Mouse (Mus musculus) liver, embryonic 16.5 days (tissue): ENCODE data around the gene Sec16a. TPM values are rescaled to one million over a fixed set of nuclear protein-coding genes. Genes with fewer than 3 reads are reported as not detected.

Experiments used
- ATAC-seq: fragments of 200-750 bp; cut with Nextera tagmentation; 2 replicates; pipeline ENCODE4 v1.8.0; 2017; ENCODE audit warnings: low read depth, mild to moderate bottlenecking, moderate number of reproducible peaks, moderate library complexity
- H3K27ac ChIP-seq: fragments of 300-500 bp; sonication (generic); 2 replicates; pipeline ENCODE4 v1.5.1; 2014; ENCODE audit warnings: mild to moderate bottlenecking, low read length
- H3K27me3 ChIP-seq: fragments of 300-500 bp; sonication (generic); 2 replicates; pipeline ENCODE4 v1.6.1; 2014; ENCODE audit warnings: low read depth, low read length, mixed read lengths; ENCODE audit not compliant: control insufficient read depth, insufficient read depth
- H3K36me3 ChIP-seq: fragments of 300-500 bp; sonication (generic); 2 replicates; pipeline ENCODE4 v1.6.1; 2014; ENCODE audit warnings: mild to moderate bottlenecking; ENCODE audit not compliant: control insufficient read depth, insufficient read depth
- H3K4me1 ChIP-seq: fragments of 300-500 bp; sonication (generic); 2 replicates; pipeline ENCODE4 v1.6.1; 2014; ENCODE audit warnings: low read depth, low read length, mixed read lengths; ENCODE audit not compliant: control insufficient read depth
- H3K4me2 ChIP-seq: fragments of 300-500 bp; sonication (generic); 2 replicates; pipeline ENCODE4 v1.6.1; 2014; ENCODE audit warnings: low read depth, low read length, mixed read lengths
- H3K4me3 ChIP-seq: fragments of 300-500 bp; sonication (generic); 2 replicates; pipeline ENCODE4 v1.5.1; 2014; ENCODE audit warnings: low read depth, mild to moderate bottlenecking, low read length
- H3K9ac ChIP-seq: fragments of 300-500 bp; sonication (generic); 2 replicates; pipeline ENCODE4 v1.6.1; 2014; ENCODE audit warnings: low read depth, low read length
- H3K9me3 ChIP-seq: fragments of 300-500 bp; sonication (generic); replicated peaks from 2 replicates; pipeline ENCODE4 v1.6.1; 2016; ENCODE audit warnings: low read length; ENCODE audit not compliant: control insufficient read depth
- WGBS: fragments of 180-500 bp; shearing (Covaris S2); extraction: QIAGEN DNeasy Blood & Tissue Kit; methylation state at CpG from one replicate; pipeline ENCODE4 v1.1.7; 2014; ENCODE audit not compliant: insufficient replicate concordance; 5-methylcytosine and 5-hydroxymethylcytosine counted together
- polyA plus RNA-seq: library from polyadenylated mRNA; unstranded; fragments of >200 nt; fragmentation: Nextera tagmentation; extraction: Ambion mirVana; gene quantifications from 2 replicates; pipeline ENCODE4 v1.2.1, GENCODE M21; 2015

Gene Sec16a
- polyA plus RNA-seq, 1 experiment from 2014 or later, result 12.4 TPM

DNA sequence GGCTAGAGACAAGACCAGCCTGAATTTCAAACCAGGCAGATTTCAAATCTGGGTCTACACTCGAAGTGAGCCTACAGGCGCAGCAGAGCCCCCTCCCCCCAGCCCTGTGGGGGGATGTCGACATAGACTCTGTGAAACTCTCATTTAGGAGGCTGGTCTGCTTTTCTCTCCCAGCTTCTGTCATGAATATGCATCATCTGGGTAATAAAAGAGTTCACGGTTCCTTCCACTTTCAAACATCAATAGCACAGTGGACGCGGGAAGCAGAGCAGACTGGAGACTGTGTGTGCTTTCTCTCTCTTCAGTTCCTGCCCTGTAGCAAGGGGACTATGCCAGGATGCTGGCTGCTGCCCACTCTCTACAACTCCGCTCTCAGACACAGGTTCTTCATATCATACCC lies 40.7 kb upstream of the Sec16a start:
- Histone ChIP-seq H3K9me3 (no peaks in the 10 kb centered on the region), H3K36me3 (no peaks in the 10 kb centered on the region), H3K27ac (no peak overlapping the region), H3K4me3 (no peak overlapping the region), H3K4me2 (no peak overlapping the region), H3K9ac (no peak overlapping the region), H3K27me3 (no peaks in the 10 kb centered on the region), H3K4me1 (peaks cover 44% of the 10 kb centered on the region)
- no peak for ATAC-seq
- 47% methylated on average over 7 of the region's 7 CpGs for WGBS

DNA sequence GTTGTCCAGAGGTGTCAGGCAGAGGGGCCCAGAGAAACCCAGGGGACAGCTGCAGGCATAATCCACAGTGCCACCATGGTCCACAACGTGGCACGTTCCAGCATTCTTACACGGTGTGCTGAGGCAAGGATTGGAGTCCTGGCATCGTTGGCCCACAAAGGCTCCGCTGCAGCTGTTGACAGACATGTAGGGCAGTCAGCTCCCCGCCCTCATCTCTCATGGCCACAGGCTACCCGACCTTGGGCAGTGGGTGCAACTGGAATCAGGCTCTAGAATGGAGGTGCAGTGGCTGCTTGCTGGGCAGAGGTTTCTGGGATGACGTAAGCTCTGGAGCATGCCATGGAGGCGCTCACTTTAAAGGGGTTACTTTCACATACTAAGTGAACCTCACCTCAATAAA lies 40.3 kb upstream of the Sec16a start:
- Histone ChIP-seq H3K4me2 (no peak overlapping the region), H3K36me3 (no peaks in the 10 kb centered on the region), H3K4me3 (no peak overlapping the region), H3K27me3 (no peaks in the 10 kb centered on the region), H3K27ac (no peak overlapping the region), H3K4me1 (peaks cover 44% of the 10 kb centered on the region), H3K9ac (no peak overlapping the region), H3K9me3 (no peaks in the 10 kb centered on the region)
- ATAC-seq, result no peak
- 69% methylated on average over 9 of the region's 9 CpGs for WGBS

DNA sequence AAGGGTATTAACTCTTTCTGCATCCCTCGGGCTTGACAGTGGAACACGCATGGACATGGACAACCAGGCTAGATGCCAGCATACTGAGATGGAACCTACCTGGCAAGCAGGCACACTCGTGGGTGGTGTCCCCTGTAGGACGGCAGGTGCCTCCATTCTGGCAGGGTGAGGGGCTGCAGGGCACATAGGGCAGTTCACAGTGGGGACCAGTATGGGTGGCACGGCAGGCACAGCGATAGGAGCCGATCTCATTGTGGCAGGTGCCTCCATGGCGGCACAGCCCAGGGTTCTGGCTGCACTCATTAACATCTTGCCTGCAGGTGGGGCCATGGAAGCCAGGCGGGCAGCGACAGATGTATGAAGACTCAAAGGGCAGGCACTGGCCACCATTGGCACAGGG lies 39.2 kb upstream of the Sec16a start:
- Histone ChIP-seq H3K4me3 (no peak overlapping the region), H3K4me2 (no peak overlapping the region), H3K4me1 (peaks cover 44% of the 10 kb centered on the region), H3K27me3 (no peaks in the 10 kb centered on the region), H3K27ac (peak overlapping the region; percentile 73; the same call in 1 of the 2 replicates), H3K9me3 (no peaks in the 10 kb centered on the region), H3K36me3 (peaks cover 5% of the 10 kb centered on the region; the same call in 1 of the 2 replicates), H3K9ac (no peak overlapping the region)
- no peak for ATAC-seq
- WGBS, result 66% methylated on average over 10 of the region's 10 CpGs

DNA sequence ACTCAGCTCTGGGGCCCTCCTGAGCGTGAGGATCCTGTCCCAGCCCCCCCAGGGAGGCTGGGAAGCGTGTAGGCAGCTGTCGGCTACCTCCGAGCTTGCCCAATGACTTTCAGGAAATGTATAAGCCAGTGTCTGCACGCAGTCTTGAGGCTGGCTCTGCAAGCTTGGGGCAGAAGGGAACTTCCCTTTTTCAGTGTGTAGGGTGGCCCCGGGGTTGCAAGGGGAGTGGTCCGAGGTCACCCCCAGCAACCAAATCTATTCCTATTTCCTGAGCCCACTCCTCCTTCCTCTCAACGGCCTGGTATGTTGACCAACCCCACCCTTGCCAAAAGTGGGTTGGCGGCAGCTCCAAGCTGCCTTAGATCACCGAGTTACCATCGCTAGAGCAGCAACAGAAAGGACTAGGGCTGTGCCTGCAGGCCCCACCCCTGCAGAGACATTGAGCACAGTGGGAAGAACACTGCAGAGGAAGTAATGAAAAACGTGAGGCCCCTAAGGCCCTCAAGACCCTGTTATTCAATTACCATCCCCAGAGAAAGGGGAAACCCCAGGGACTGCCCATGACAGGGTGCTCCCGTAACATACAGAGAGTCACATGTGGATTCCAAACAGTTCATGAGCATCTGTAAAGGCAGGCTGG lies 38.3 kb upstream of the Sec16a start:
- Histone ChIP-seq H3K4me2 (peak overlapping the region; percentile 37), H3K4me3 (no peak overlapping the region), H3K9ac (no peak overlapping the region), H3K9me3 (no peaks in the 10 kb centered on the region), H3K27ac (peak overlapping the region; percentile 76), H3K36me3 (peaks cover 5% of the 10 kb centered on the region; the same call in 1 of the 2 replicates), H3K4me1 (peaks cover 44% of the 10 kb centered on the region), H3K27me3 (no peaks in the 10 kb centered on the region)
- peak; percentile 38 for ATAC-seq
- 6% methylated on average over 13 of the region's 13 CpGs for WGBS

DNA sequence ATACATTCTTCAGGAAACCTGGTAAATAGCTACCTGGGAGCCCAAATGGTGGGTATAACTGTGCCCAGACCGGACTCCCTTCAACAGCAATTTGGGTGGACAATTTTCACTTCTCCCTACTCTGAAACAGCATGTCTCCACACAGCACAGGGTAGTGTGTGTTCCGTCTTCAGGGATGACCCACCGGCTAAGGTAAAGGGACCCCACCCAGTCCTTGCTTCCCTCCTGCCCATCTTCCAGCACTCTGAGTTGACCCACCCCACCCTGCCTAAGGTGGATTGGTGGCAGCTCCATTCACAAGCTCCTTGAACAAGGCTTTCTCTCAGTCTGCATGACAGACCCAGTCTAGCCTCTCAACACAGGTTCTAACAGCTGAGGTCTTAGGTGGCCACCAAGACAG lies 37.8 kb upstream of the Sec16a start:
- Histone ChIP-seq H3K36me3 (peaks cover 5% of the 10 kb centered on the region), H3K9ac (no peak overlapping the region), H3K27me3 (no peaks in the 10 kb centered on the region), H3K9me3 (no peaks in the 10 kb centered on the region), H3K27ac (peak overlapping the region; percentile 76), H3K4me3 (no peak overlapping the region), H3K4me2 (peak overlapping the region; percentile 37), H3K4me1 (peaks cover 38% of the 10 kb centered on the region)
- no peak for ATAC-seq
- 48% methylated on average over 3 of the region's 3 CpGs for WGBS

DNA sequence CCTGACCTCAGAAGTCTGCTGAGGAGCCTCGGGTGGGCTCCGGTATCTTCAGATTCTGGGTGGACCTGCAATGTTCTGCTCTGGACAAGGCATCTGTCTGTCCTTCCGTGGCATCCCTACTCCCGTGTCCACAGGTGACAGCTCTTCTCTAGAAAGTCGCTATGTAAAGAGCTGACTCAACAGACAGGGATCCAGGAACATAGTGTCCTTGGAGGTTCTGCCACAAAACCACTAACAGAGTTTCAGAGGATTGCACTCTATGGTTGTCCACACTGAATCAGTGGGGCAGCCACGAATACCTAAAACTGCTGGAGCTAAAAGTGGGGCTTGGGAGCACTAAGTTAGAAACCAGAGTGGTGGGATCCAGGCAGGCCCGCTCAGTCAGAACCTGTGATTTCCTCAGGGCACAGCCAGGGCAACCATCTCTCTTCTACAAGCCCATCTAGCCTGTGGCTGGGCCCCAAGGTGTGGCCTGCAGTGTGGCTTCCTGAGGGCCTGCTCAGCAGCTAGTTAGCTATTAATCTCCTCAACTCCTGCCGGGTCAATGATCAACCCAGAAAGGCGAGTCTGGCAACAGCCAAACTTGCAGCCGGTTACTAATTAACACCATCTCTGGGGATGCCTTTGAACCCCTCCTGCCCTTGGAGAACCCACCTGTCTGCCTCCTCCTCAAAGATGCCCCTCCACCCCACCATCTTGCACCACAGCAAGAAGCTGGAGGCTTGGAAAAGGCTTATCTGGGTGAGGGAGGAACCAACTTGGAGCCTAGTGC lies 36.9 kb upstream of the Sec16a start:
- Histone ChIP-seq H3K4me2 (no peak overlapping the region), H3K4me1 (peaks cover 37% of the 10 kb centered on the region), H3K36me3 (peaks cover 5% of the 10 kb centered on the region), H3K27me3 (no peaks in the 10 kb centered on the region), H3K4me3 (no peak overlapping the region), H3K9me3 (no peaks in the 10 kb centered on the region), H3K9ac (no peak overlapping the region), H3K27ac (peak overlapping the region; percentile 76)
- ATAC-seq, result peak; percentile 74
- 56% methylated on average over 10 of the region's 10 CpGs for WGBS

DNA sequence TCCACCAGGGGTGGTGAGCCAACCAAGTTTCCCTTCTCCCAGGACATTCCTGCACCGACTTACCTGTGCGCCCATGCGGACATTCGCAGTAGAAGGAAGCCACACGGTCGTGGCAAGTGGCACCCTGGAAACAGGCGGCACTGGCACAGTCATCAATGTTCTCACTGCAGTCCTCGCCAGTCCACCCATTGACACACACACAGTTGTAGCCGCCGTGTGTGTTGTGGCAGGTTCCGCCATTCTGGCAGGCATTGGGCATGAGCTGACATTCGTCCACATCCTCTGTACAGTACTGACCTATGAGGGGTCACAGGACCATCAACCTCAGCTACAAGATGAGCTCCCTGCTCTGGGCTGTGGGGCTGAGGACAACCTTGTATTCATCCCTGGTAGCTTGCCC lies 35.9 kb upstream of the Sec16a start:
- H3K9ac ChIP-seq, result no peak overlapping the region
- no peaks in the 10 kb centered on the region for H3K27me3 ChIP-seq
- H3K9me3 ChIP-seq, result no peaks in the 10 kb centered on the region
- H3K4me3 ChIP-seq, result no peak overlapping the region
- H3K27ac ChIP-seq, result no peak overlapping the region
- WGBS, result 73% methylated on average over 12 of the region's 12 CpGs
- no peak overlapping the region for H3K4me2 ChIP-seq
- H3K4me1 ChIP-seq, result peaks cover 29% of the 10 kb centered on the region
- peaks cover 6% of the 10 kb centered on the region for H3K36me3 ChIP-seq
- no peak for ATAC-seq

DNA sequence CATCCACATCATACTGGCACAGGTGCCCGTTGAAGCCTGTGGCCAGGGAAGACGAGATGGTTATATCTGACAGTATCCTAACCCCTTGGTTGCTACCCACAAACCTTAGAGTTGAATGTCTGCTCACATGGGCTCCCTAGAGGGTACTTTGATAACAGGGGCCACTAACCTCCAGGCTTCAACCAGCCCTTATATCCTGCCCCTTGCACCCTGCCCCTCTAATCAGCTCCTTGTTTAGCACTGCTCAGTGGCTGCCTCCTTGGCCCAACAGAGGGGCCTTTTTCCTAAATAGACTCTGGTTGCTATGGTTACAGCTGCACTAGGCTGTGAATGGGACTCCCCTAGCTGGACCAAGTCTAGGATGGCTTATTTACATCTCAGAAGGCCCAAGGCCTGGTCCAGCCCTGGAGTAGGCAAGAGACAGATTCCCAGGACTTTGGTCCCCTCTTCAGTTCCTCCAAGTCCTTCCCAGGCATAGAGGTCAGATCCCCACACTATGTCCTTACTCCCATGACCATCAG lies 33.7 kb upstream of the Sec16a start:
- Histone ChIP-seq H3K27ac (no peak overlapping the region), H3K27me3 (no peaks in the 10 kb centered on the region), H3K9ac (no peak overlapping the region), H3K36me3 (peaks cover 7% of the 10 kb centered on the region), H3K9me3 (no peaks in the 10 kb centered on the region), H3K4me1 (peaks cover 25% of the 10 kb centered on the region), H3K4me2 (no peak overlapping the region), H3K4me3 (no peak overlapping the region)
- ATAC-seq, result no peak
- WGBS, result 45% methylated on average over 2 of the region's 2 CpGs

DNA sequence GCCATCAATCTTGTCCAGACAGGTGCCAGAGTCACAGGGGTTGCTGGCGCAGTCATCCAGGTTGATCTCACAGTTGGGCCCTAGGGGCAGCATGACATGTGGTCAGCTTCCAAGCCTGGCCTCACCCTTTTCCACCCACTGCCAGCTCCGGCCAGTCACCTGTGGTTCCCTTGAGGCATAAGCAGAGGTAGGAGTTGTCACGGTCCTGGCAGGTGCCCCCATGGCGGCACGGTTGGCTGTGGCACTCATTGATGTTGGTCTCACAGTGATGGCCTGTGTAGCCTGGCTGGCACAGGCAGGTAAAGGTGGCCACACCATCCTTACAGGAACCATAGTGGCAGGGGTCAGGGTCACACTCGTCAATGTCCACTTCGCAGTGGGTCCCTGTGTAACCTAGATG lies 32.9 kb upstream of the Sec16a start:
- Histone ChIP-seq H3K4me3 (no peak overlapping the region), H3K27me3 (no peaks in the 10 kb centered on the region), H3K36me3 (peaks cover 9% of the 10 kb centered on the region), H3K27ac (no peak overlapping the region), H3K9ac (no peak overlapping the region), H3K4me1 (peaks cover 17% of the 10 kb centered on the region), H3K9me3 (no peaks in the 10 kb centered on the region), H3K4me2 (no peak overlapping the region)
- ATAC-seq, result no peak
- WGBS, result 78% methylated on average over 7 of the region's 7 CpGs
